Mouse (Mus musculus): ENCODE measurements at regions not wholly inside any gene's neighbourhood (a gene's known extent, or its start where the extent isn't known, plus 50 kb on each side); places are given as distances from the start of the nearest gene placed in this dataset.

GRCm38 (mm10) chr10:39219366-39219765 is 55.8 kb upstream of the Ccn6 start:
- DNase-seq (ENCODE audit: low read depth, low spot score): no peak

- DNase-seq (ENCODE audit: low read depth, low spot score): no peak
Observed at GRCm38 (mm10) chr10:39218151-39218550, 54.6 kb upstream of the Ccn6 start.

- no peak for DNase-seq (ENCODE audit: low read depth, low spot score)
Observed at GRCm38 (mm10) chr10:39216142-39216904, 52.7 kb upstream of the Ccn6 start.

- DNase-seq (ENCODE audit: low read depth, low spot score): no peak
Observed at GRCm38 (mm10) chr10:39214563-39214962, 51.0 kb upstream of the Ccn6 start.
